Mouse (Mus musculus) neural tube, embryonic 12.5 days (tissue): ENCODE measurements around the gene Gm13695. TPM values are rescaled to one million over a fixed set of nuclear protein-coding genes. Genes with fewer than 3 reads are reported as not detected.
"Not testable (repeated sequence)": the region's sequence is repeated elsewhere in the genome, so short reads cannot be mapped to it uniquely, and the experiment has no call there.

Experiments
- ATAC-seq: fragments of 200-750 bp; cut with Nextera tagmentation; 2 replicates; pipeline ENCODE4 v1.8.0; 2017; ENCODE audit warnings: low read depth, mild to moderate bottlenecking, moderate TSS enrichment, moderate library complexity; ENCODE audit not compliant: low FRiP score
- H3K27ac ChIP-seq: fragments of 300-500 bp; sonication (generic); 2 replicates; pipeline ENCODE4 v1.5.1; 2016
- H3K27me3 ChIP-seq: fragments of 300-500 bp; sonication (generic); replicated peaks from 2 replicates; pipeline ENCODE4 v1.6.1; 2016; ENCODE audit warnings: mild to moderate bottlenecking
- H3K36me3 ChIP-seq: fragments of 300-500 bp; sonication (generic); 2 replicates; pipeline ENCODE4 v1.6.1; 2016; ENCODE audit warnings: mild to moderate bottlenecking
- H3K4me1 ChIP-seq: fragments of 300-500 bp; sonication (generic); 2 replicates; pipeline ENCODE4 v1.6.1; 2016
- H3K4me2 ChIP-seq: fragments of 300-500 bp; sonication (generic); replicated peaks from 2 replicates; pipeline ENCODE4 v1.6.1; 2016; ENCODE audit warnings: mild to moderate bottlenecking
- H3K4me3 ChIP-seq: fragments of 300-500 bp; sonication (generic); 2 replicates; pipeline ENCODE4 v1.5.1; 2016
- H3K9ac ChIP-seq: fragments of 300-500 bp; sonication (generic); 2 replicates; pipeline ENCODE4 v1.6.1; 2016; ENCODE audit warnings: mild to moderate bottlenecking
- H3K9me3 ChIP-seq: fragments of 300-500 bp; sonication (generic); 2 replicates; pipeline ENCODE4 v1.6.1; 2016; ENCODE audit warnings: mild to moderate bottlenecking
- WGBS: fragments of 180-500 bp; shearing (Covaris S2); methylation state at CpG from one replicate; pipeline ENCODE4 v1.1.7; 2016; 5-methylcytosine and 5-hydroxymethylcytosine counted together
- polyA plus RNA-seq: library from polyadenylated mRNA; unstranded; fragments of >200 nt; fragmentation: Nextera tagmentation; extraction: Ambion mirVana; gene quantifications from 2 replicates; pipeline ENCODE4 v1.2.1, GENCODE M21; 2016

The Gm13695 gene
- polyA plus RNA-seq = not detected in 2 replicates

GRCm38 (mm10) chr2:83967013-83967412, at the start of gene Gm13695:
Gene Gm13695 (plus strand): TSS chr2:83967313.
- not testable (repeated sequence) for H3K4me1 ChIP-seq, H3K27ac ChIP-seq, H3K9me3 ChIP-seq, H3K36me3 ChIP-seq, H3K4me2 ChIP-seq, ATAC-seq, H3K9ac ChIP-seq, H3K4me3 ChIP-seq, H3K27me3 ChIP-seq
- no CpG with 5 or more reads among the region's 6 CpGs for WGBS

DNA sequence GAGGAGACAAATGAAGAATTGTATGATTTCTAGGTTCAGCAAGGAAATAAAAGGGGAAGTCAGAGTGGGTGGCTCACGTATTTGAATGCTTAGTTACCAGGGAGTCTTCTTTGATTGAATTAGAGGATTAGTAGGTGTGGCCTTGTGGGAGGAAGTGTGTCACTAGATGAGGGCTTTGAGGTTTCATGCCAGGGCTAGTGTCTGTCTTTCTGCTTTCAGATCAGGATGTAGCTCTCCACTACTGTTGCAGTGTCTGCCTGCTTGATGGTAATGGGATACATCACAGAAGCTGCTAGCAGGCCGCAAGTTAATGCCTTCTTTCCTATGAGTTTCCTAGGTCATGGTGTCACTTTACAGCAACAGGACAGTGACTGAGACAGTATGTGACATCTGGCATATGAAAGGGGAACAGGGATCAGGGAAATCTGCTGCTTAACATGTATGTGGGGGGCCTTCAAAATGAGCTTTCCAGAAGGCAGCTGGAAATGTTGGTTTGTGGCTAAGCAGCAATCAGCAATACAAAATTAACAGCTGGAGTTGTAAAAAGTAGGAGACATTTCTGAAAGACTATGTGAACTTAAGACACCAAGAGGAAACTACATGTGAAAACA, 37.5 kb upstream of the Gm13695 start:
- Histone ChIP-seq H3K27me3 (no peaks in the 10 kb centered on the region), H3K4me2 (no peak overlapping the region)
- 65% methylated on average over 2 of the region's 2 CpGs for WGBS

DNA sequence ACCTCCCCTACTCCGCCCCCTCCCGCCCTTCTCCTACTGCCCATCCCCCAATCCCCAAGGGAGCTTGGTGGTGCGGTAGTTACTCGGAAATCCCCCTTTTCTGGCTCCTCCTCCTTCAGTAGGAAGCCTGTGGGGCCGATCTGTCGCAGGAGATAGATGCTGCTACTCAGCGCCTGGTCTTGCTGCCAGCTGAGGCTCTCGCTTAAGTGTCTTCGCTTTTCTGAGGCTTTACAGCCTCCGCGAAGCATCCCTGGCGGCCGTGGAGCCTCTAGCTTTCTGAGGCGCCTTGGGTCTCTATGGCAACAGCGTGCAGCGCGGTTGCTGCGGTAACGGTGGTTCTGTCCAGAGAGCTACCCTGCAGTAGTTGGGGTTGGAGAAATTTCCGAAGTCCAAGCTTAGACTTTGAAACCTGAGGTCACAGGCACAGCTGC, 26.2 kb upstream of the Gm13695 start, which contains the start of gene Zswim2:
Zswim2 (minus strand) TSS at position 298 of the 431 bp plus-strand sequence.
- H3K27me3 ChIP-seq = no peaks in the 10 kb centered on the region
- H3K36me3 ChIP-seq = no peaks in the 10 kb centered on the region
- peaks cover 7% of the 10 kb centered on the region; the same call in 1 of the 2 replicates for H3K4me1 ChIP-seq
- H3K4me3 ChIP-seq = 0 out of 2 replicates have a peak within 1 kb of the TSS, but pooled peaks have one; percentile 18
- under 1% methylated on average over 20 of the region's 20 CpGs for WGBS
- no peak within 1 kb of the TSS for H3K27ac ChIP-seq
- peak; percentile 99 for ATAC-seq
- H3K4me2 ChIP-seq = peak within 1 kb of the TSS; percentile 58
- H3K9me3 ChIP-seq = no peaks in the 10 kb centered on the region
- no peak within 1 kb of the TSS for H3K9ac ChIP-seq

More for the DNA sequence above, 37.5 kb upstream of the Gm13695 start:
- H3K4me1 ChIP-seq = no peaks in the 10 kb centered on the region
- no peaks in the 10 kb centered on the region for H3K9me3 ChIP-seq
- ATAC-seq = no peak
- no peak overlapping the region for H3K27ac ChIP-seq
- no peaks in the 10 kb centered on the region for H3K36me3 ChIP-seq
- no peak overlapping the region for H3K9ac ChIP-seq
- no peak overlapping the region for H3K4me3 ChIP-seq

- peak; percentile 49 for ATAC-seq
- Histone ChIP-seq H3K36me3 (no peaks in the 10 kb centered on the region), H3K27ac (no peak overlapping the region), H3K27me3 (no peaks in the 10 kb centered on the region), H3K9ac (no peak overlapping the region), H3K4me2 (peak overlapping the region; percentile 58), H3K4me1 (peaks cover 7% of the 10 kb centered on the region; the same call in 1 of the 2 replicates), H3K9me3 (no peaks in the 10 kb centered on the region), H3K4me3 (0 out of 2 replicates have a peak overlapping the region, but pooled peaks have one; percentile 18)
- 45% methylated on average over 3 of the region's 3 CpGs for WGBS
These were observed 25.7 kb upstream of the Gm13695 start for GRCm38 (mm10) chr2:83941378-83941777.

- H3K4me3 ChIP-seq = no peak overlapping the region
- 79% methylated on average over 4 of the region's 4 CpGs for WGBS
- peaks cover 7% of the 10 kb centered on the region; the same call in 1 of the 2 replicates for H3K4me1 ChIP-seq
- no peaks in the 10 kb centered on the region for H3K36me3 ChIP-seq
- no peaks in the 10 kb centered on the region for H3K9me3 ChIP-seq
- H3K9ac ChIP-seq = no peak overlapping the region
- H3K27me3 ChIP-seq = no peaks in the 10 kb centered on the region
- H3K27ac ChIP-seq = no peak overlapping the region
- ATAC-seq = no peak
- no peak overlapping the region for H3K4me2 ChIP-seq
These were observed 25.3 kb upstream of the Gm13695 start for GRCm38 (mm10) chr2:83941792-83942191.

GRCm38 (mm10) chr2:83955393-83955792, 11.7 kb upstream of the Gm13695 start, which contains the start of gene Gm13698:
Gene Gm13698 (plus strand): TSS chr2:83955693.
- H3K4me2 ChIP-seq, H3K27ac ChIP-seq, H3K9me3 ChIP-seq, ATAC-seq, H3K4me3 ChIP-seq, H3K36me3 ChIP-seq, H3K27me3 ChIP-seq, H3K9ac ChIP-seq, H3K4me1 ChIP-seq: not testable (repeated sequence)
- no CpG with 5 or more reads among the region's 6 CpGs for WGBS

GRCm38 (mm10) chr2:83961203-83961602, 5.9 kb upstream of the Gm13695 start, which contains the start of gene Gm13693:
Gene Gm13693 (plus strand): TSS chr2:83961503.
- H3K27me3 ChIP-seq, ATAC-seq, H3K9ac ChIP-seq, H3K27ac ChIP-seq, H3K36me3 ChIP-seq, H3K4me2 ChIP-seq, H3K4me1 ChIP-seq, H3K9me3 ChIP-seq, H3K4me3 ChIP-seq: not testable (repeated sequence)
- WGBS = no CpG with 5 or more reads among the region's 6 CpGs

GRCm38 (mm10) chr2:83972823-83973222, 5.7 kb downstream of the Gm13695 start, which contains the start of gene Gm13696:
Gene Gm13696 (plus strand): TSS chr2:83973123.
- H3K4me2 ChIP-seq, H3K27ac ChIP-seq, H3K4me3 ChIP-seq, H3K4me1 ChIP-seq, H3K9me3 ChIP-seq, ATAC-seq, H3K27me3 ChIP-seq, H3K9ac ChIP-seq, H3K36me3 ChIP-seq: not testable (repeated sequence)
- WGBS = no CpG with 5 or more reads among the region's 6 CpGs

- not testable (repeated sequence) for H3K4me2 ChIP-seq, ATAC-seq, H3K4me3 ChIP-seq, H3K27ac ChIP-seq, H3K9me3 ChIP-seq, H3K36me3 ChIP-seq, H3K27me3 ChIP-seq, H3K9ac ChIP-seq, H3K4me1 ChIP-seq
- no CpG with 5 or more reads among the region's 6 CpGs for WGBS
These were observed 11.5 kb downstream of the Gm13695 start, which contains the start of gene Gm13694 for GRCm38 (mm10) chr2:83978633-83979032. Gene Gm13694 (plus strand): TSS chr2:83978933.

- not testable (repeated sequence) for H3K4me3 ChIP-seq, H3K27ac ChIP-seq, H3K9me3 ChIP-seq, H3K4me1 ChIP-seq, H3K4me2 ChIP-seq, H3K9ac ChIP-seq, ATAC-seq, H3K27me3 ChIP-seq, H3K36me3 ChIP-seq
- no CpG with 5 or more reads among the region's 6 CpGs for WGBS
These were observed 17.3 kb downstream of the Gm13695 start, which contains the start of gene Gm13697 for GRCm38 (mm10) chr2:83984443-83984842. Gene Gm13697 (plus strand): TSS chr2:83984743.

DNA sequence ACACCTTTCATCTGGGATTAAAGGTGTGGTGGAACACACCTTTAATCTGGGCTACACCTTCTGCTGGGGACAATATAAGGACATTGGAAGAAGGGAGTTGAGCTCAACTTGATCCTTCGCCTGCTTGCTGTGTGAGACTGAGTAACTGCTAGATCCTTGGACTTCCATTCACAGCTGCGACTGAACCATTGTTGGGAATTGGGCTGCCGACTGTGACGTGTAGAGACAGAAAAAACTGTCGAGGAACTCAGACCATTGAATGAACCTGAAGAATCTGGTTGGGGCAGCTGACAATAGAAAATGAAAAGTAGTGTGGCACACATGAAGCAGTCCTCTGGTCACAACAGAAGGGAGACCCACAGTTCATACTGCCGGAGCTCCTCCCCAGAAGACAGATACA, 23.1 kb downstream of the Gm13695 start, which contains the start of gene Gm13691:
Gm13691 (plus strand) TSS at position 301 of the 400 bp plus-strand sequence.
- not testable (repeated sequence) for H3K27me3 ChIP-seq, H3K4me2 ChIP-seq, H3K36me3 ChIP-seq, H3K27ac ChIP-seq, H3K9ac ChIP-seq, ATAC-seq, H3K9me3 ChIP-seq, H3K4me3 ChIP-seq, H3K4me1 ChIP-seq
- WGBS = no CpG with 5 or more reads among the region's 6 CpGs

GRCm38 (mm10) chr2:83993639-83994255, 26.6 kb downstream of the Gm13695 start:
- not testable (repeated sequence) for H3K4me1 ChIP-seq, H3K27me3 ChIP-seq, ATAC-seq, H3K4me2 ChIP-seq, H3K4me3 ChIP-seq, H3K36me3 ChIP-seq, H3K9me3 ChIP-seq, H3K9ac ChIP-seq, H3K27ac ChIP-seq
- WGBS = 76% methylated on average over 8 of the region's 9 CpGs
